Mouse (Mus musculus) WW6 (cell line): Measurements from ENCODE around the gene Ifi27l2b.
"Not testable (repeated sequence)": the region's sequence is repeated elsewhere in the genome, so short reads cannot be mapped to it uniquely, and the experiment has no call there.

ENCODE experiments used
- DNase-seq: peaks from one replicate; pipeline ENCODE4 v3.0.0-alpha.2; 2013; ENCODE audit warnings: low read depth, low spot score

The Ifi27l2b gene

GRCm38 (mm10) chr12:103457140-103457539, at the start of gene Ifi27l2b:
Ifi27l2b (minus strand) TSS chr12:103457223.
- DNase-seq, result no peak

- no peak for DNase-seq
These were observed 47.4 kb upstream of the Ifi27l2b start for GRCm38 (mm10) chr12:103504402-103504801.

GRCm38 (mm10) chr12:103503300-103503699, 46.3 kb upstream of the Ifi27l2b start:
- no peak for DNase-seq

DNA sequence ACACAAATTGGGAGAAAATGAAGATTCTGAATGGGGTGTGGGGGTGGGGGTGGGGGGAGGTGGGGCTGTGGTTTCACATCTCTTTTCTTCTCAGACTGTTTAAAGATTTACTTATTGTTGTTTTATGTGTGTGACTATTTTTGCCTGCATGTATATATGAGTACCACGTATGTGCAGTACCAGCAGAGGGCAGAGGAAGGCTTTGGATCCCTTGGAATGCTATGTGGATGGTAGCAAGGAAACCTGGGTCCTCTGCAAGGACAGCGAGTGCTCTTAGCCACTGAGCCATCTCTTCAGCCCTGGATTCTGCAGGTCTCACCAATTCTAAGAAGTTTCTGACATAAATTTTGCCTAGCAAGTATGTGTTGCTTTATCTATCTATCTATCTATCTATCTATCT, 42.2 kb upstream of the Ifi27l2b start:
- no peak for DNase-seq

- DNase-seq, result no peak
These were observed 41.7 kb upstream of the Ifi27l2b start for GRCm38 (mm10) chr12:103498768-103499167.

GRCm38 (mm10) chr12:103494486-103494885, 37.5 kb upstream of the Ifi27l2b start:
- no peak for DNase-seq

DNA sequence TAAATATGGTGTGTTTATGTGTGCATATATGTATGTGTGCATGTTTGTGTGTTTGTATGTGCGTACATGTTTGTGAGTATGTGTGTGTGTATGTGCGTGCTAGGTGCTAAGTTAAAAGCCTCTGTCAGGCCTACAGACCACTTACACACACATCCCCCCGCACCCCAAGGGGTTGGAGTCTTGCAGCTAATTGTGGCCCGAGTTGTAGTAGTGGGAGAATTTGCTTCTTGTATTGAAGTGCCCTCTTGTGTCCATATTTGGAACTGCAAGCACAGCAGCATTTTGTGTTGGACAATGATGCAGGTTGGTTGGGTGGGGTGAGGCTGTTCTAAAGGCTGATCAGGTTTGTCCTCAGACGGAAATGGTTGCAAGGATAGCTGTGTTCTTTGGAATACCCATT, 35.7 kb upstream of the Ifi27l2b start:
- DNase-seq, result peak; percentile 46

- DNase-seq, result no peak
These were observed 34.2 kb upstream of the Ifi27l2b start for GRCm38 (mm10) chr12:103491091-103491730.

DNA sequence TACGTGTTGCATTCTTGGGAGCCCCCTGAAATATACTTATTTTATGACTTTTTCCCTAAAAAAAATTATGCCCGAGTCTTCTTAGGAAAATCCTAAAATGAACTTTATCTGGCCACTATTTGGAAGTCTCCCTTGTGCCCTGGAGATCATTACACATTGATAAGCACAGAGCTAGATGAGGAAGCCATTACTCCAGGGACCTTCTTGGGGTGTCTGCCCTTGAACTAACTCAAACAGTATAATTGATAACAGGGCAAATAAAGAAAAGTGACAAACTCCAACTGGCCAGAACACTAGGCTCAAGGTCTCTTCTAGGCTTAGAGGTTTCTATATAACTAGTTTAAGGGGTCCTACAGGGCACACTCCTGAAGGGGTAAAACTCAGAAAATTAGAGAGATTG, 30.7 kb upstream of the Ifi27l2b start:
- no peak for DNase-seq

DNA sequence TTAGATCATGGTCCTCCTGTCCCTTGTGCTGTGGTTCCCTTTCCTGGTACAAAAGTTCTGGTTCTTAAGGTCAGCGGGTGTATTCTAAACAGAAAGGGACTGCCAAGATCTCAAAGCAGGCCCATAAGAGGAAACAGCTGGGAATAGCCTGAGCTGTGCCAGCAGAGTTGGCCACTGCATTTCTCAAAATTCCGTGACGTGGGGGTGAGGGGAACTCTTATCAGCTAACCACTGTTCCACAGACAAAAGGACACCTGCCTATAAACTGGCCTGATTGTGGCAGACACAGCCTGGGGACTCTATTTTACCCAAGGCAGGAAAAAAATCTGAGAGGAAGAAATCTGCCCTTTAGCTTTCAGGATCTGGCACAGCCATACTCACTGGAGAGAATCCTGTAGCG, 30.3 kb upstream of the Ifi27l2b start:
- no peak for DNase-seq

DNA sequence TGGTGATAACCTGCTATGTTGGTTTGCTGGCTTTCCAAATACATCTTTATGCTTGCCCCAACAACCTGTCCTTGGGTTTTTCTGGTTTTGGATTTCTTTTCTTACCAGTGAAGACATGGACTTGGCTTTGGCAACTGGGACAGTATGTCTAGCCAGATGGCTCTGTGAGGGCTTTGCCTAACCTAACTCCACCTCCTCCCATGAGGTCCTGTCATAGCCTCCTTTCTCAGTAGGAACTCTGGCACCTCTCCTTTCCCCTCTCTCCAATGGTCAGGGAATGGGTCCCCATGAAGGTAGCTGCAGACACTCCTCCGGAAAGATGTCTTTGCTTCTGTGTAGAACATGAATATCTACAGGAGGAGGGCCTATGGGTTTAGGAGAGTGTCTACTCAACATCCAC, 29.7 kb upstream of the Ifi27l2b start:
- DNase-seq, result no peak

DNA sequence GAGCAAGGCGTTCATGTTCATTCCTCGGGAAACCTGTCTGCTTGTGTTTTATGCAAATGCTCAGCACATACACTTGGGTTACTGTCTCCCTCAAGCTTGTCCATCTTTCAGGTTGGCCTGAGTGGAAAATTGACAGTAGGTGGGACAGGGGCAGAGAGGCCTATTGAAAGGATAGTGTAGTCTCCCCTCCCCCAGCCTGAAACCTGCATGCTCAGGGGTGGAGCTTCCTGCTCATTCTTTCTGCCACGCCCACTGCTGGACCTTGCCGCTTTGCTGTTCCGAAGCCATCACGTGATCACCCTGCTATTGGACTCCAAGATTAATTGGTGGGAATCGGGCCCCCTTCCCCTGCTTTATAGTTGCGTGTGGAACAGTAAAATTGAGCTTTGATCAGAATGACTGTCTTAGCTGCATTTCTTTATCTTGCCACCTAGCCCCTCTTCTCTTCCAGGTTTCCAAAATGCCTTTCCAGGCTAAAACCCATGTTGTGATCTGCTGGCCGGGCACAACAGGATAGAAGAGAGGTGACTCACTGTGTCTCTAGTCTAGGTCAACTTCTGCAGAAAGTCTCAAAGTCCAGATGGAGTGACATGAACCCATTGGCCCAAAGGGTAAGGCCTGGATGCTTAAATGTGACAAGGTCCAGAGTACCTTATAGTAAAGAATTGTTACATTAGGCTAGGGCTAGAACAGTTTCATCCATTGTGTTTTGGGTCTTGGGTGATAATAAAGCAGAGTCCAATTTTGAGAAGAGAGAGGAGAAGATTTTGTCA, 27.4 kb upstream of the Ifi27l2b start:
- DNase-seq, result not testable (repeated sequence)

DNA sequence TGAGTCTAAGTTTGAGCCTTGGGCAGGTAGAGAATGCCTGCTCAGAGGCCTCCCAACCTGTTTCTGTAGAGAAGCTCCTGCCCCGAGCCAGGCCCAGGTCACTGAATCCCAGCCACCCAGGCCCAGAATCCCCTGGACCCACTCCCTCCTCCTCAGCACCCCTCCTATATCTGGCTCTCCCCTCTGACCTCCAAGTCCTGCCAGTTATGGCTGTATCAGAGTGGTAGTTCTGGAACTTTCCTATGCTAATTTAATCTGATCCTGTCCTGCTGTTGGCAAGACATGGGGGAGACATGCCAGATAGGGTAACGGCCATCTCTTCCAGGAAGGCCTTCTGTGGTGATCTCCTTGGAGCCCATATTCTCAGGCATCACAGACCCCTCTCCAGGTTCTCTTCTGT, 25.8 kb upstream of the Ifi27l2b start:
- no peak for DNase-seq

DNA sequence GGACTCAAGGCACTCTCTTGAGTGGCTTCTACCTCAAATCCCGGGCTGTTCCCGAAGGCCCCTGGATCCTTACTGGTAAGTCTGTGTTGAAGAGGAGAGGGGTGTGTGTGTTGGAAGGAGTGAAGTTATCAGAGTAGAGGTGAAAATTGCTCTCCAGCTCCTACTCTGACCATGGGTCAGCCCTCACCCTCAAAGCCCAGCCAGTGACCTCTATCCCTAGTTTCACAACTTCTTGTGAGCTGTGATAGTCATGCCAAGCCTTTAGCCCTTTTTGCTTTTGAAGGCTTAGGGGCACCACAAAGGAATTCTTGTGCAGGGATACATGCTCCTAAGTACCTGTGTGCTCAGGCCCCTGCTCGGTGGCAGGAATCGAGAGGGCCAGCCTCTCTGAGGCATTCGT, 24.6 kb upstream of the Ifi27l2b start:
- no peak for DNase-seq

DNA sequence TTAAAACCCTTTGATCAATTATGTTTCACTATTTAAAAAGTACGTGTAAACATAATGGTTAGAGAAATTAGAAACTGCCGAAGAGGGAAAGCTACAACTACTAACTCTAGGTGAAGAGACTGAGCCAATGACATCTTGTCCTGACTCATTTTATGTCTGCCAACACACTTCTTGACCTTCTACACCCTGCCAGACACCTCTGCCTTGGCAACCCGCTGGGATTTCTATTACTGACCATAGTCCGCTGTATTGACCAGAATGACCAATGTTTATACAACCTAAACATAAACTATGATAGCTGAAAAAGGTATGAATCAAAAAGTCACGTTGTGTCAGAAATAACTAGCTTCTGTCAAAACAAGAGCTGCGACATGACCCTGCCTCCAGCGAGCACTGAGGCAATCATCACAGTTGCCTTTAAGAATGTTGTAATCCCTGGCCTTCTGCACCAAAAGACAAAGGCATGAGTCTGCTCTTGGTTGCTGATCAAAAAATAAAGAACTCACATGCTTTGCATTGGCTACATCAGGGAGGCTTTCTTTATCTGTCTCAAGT, 20.5 kb upstream of the Ifi27l2b start:
- no peak for DNase-seq

GRCm38 (mm10) chr12:103476779-103477389, 19.9 kb upstream of the Ifi27l2b start:
- DNase-seq, result no peak

DNA sequence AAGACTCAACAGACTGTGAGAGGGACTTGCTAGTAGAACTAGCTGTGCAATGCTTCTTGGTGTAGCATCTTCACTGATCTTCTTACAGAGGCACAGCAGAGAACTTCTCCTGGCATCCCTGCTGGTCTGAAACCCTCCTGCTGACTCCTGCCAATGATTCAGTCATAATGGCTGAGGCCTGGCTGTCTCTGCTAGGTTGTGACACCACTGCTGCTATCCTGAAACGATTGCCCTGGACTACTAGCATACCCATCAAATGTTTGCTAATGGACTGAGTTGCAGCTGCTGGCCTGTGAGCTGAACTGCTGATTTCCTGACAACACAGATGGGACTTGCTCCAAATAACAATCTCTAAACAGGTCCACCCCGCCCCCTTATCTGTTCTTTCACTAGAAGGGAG, 17.5 kb upstream of the Ifi27l2b start:
- DNase-seq, result no peak

- DNase-seq, result not testable (repeated sequence)
These were observed 296 bp downstream of the Ifi27l2b start for GRCm38 (mm10) chr12:103456727-103457126.

GRCm38 (mm10) chr12:103453361-103453760, 3.7 kb downstream of the Ifi27l2b start:
- no peak for DNase-seq

GRCm38 (mm10) chr12:103445060-103445459, 12.0 kb downstream of the Ifi27l2b start:
- DNase-seq, result no peak

DNA sequence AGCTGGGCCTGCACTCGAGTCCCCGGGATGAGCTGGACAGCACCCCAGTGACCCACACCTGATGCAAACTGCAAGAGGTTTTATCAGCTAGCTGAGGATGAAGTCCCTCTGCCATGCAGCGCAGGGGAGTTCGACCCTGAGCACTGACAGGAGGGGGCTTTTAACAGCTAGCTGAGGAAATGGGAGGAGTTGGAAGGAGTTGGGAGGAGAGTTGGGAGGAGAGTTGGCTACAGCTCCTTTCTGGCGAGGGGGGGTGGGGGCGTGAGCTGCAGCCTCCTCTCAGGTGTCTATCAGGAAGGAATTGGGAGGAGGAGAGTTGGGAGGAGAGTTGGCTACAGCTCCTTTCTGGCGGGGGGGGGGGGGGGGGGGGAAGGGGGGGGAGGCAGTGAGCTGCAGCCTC, 12.8 kb downstream of the Ifi27l2b start:
- not testable (repeated sequence) for DNase-seq

- no peak for DNase-seq
These were observed 13.5 kb downstream of the Ifi27l2b start, which contains the start of gene Ifi27l2a for GRCm38 (mm10) chr12:103443524-103443923. Ifi27l2a (minus strand) TSS chr12:103443680.
